Mouse (Mus musculus) cerebellum, adult 2 months (tissue): Measurements from ENCODE around the gene Adh1.

Experiments
- CTCF ChIP-seq: fragments of 200-500 bp; IDR thresholded peaks from 2 replicates; pipeline ENCODE4 v1.5.1; 2011; ENCODE audit warnings: low read depth, mild to moderate bottlenecking, control low read depth, low read length, moderate library complexity, borderline replicate concordance; ENCODE audit not compliant: insufficient read depth
- POLR2A ChIP-seq: fragments of 200-500 bp; IDR thresholded peaks from 2 replicates; pipeline ENCODE4 v1.6.1; 2011; ENCODE audit warnings: low read length, control low read depth, borderline replicate concordance; ENCODE audit not compliant: insufficient read depth

- TF ChIP-seq CTCF (no peak), POLR2A (no peak)
Observed at GRCm38 (mm10) chr3:138302676-138303075, 41.9 kb downstream of the Adh1 start.
